Mouse (Mus musculus) heart, embryonic 13.5 days (tissue): ENCODE data around the gene Ccdc154. TPM values are rescaled to one million over a fixed set of nuclear protein-coding genes. Genes with fewer than 3 reads are reported as not detected.

Source experiments
- ATAC-seq: fragments of 200-750 bp; cut with Nextera tagmentation; 2 replicates; pipeline ENCODE4 v1.8.0; 2017; ENCODE audit warnings: moderate TSS enrichment; ENCODE audit not compliant: insufficient number of reproducible peaks, low FRiP score, low TSS enrichment; ENCODE audit errors: extremely low read depth
- H3K27ac ChIP-seq: fragments of 300-500 bp; sonication (generic); replicated peaks from 2 replicates; pipeline ENCODE4 v1.5.1; 2015; ENCODE audit warnings: moderate library complexity, mild to moderate bottlenecking, inconsistent platforms
- H3K27me3 ChIP-seq: fragments of 300-500 bp; sonication (generic); replicated peaks from 2 replicates; pipeline ENCODE4 v1.6.1; 2015; ENCODE audit warnings: mild to moderate bottlenecking, inconsistent platforms
- H3K36me3 ChIP-seq: fragments of 300-500 bp; sonication (generic); 2 replicates; pipeline ENCODE4 v1.6.1; 2015; ENCODE audit warnings: mild to moderate bottlenecking, inconsistent platforms
- H3K4me1 ChIP-seq: fragments of 300-500 bp; sonication (generic); 2 replicates; pipeline ENCODE4 v1.6.1; 2015; ENCODE audit warnings: inconsistent platforms
- H3K4me2 ChIP-seq: fragments of 300-500 bp; sonication (generic); 2 replicates; pipeline ENCODE4 v1.6.1; 2015; ENCODE audit warnings: inconsistent platforms, mild to moderate bottlenecking, moderate library complexity
- H3K4me3 ChIP-seq: fragments of 300-500 bp; sonication (generic); 2 replicates; pipeline ENCODE4 v1.5.1; 2015; ENCODE audit warnings: moderate library complexity, mild to moderate bottlenecking, inconsistent platforms
- H3K9ac ChIP-seq: fragments of 300-500 bp; sonication (generic); 2 replicates; pipeline ENCODE4 v1.6.1; 2015; ENCODE audit warnings: inconsistent platforms, mild to moderate bottlenecking, moderate library complexity
- H3K9me3 ChIP-seq: fragments of 300-500 bp; sonication (generic); 2 replicates; pipeline ENCODE4 v1.6.1; 2016; ENCODE audit warnings: inconsistent platforms
- WGBS: fragments of 180-500 bp; shearing (Covaris S2); methylation state at CpG from one replicate; pipeline ENCODE4 v1.1.7; 2015; ENCODE audit warnings: mixed read lengths; 5-methylcytosine and 5-hydroxymethylcytosine counted together
- polyA plus RNA-seq: library from polyadenylated mRNA; unstranded; fragments of >200 nt; fragmentation: Nextera tagmentation; extraction: Ambion mirVana; gene quantifications from 2 replicates; pipeline ENCODE4 v1.2.1, GENCODE M21; 2015

Gene Ccdc154
- polyA plus RNA-seq, 1 experiment from 2014 or later, result not detected

- Histone ChIP-seq H3K27ac (no peak overlapping the region), H3K4me2 (no peak overlapping the region), H3K9me3 (no peaks in the 10 kb centered on the region), H3K4me1 (peaks cover 18% of the 10 kb centered on the region), H3K27me3 (0 out of 2 replicates have a peak, but pooled peaks cover 4% of the 10 kb centered on the region), H3K9ac (no peak overlapping the region), H3K4me3 (no peak overlapping the region), H3K36me3 (peaks cover 56% of the 10 kb centered on the region)
- no peak for ATAC-seq
- 89% methylated on average over 15 of the region's 15 CpGs for WGBS
These were observed 57.4 kb downstream of the Ccdc154 start for GRCm38 (mm10) chr17:25219492-25220295.

- no peak overlapping the region for H3K27ac ChIP-seq
- H3K4me2 ChIP-seq, result no peak overlapping the region
- no peak overlapping the region; the same call in 1 of the 2 replicates for H3K9ac ChIP-seq
- no peak overlapping the region for H3K4me3 ChIP-seq
- no peak for ATAC-seq
- peaks cover 18% of the 10 kb centered on the region for H3K4me1 ChIP-seq
- H3K27me3 ChIP-seq, result 0 out of 2 replicates have a peak, but pooled peaks cover 4% of the 10 kb centered on the region
- WGBS, result 88% methylated on average over 1 of the region's 1 CpGs
- no peaks in the 10 kb centered on the region for H3K9me3 ChIP-seq
- peaks cover 49% of the 10 kb centered on the region for H3K36me3 ChIP-seq
These were observed 58.5 kb downstream of the Ccdc154 start for GRCm38 (mm10) chr17:25220746-25221145.

Other genes with a start within 250 kb of the Ccdc154 start
- 24.1 and 25.2 TPM in 2 replicates for gene Mapk8ip3, start 225.5 kb upstream of the Ccdc154 start, polyA plus RNA-seq
- gene Jpt2, start 201.8 kb upstream of the Ccdc154 start, polyA plus RNA-seq, result 122 and 123 TPM in 2 replicates
- 4.0 and 4.4 TPM in 2 replicates for gene Cramp1l, start 146.7 kb upstream of the Ccdc154 start, polyA plus RNA-seq
- gene Ift140, start 146.4 kb upstream of the Ccdc154 start, polyA plus RNA-seq, result 11.7 and 13.4 TPM in 2 replicates
- 18.0 and 19.4 TPM in 2 replicates for gene Tmem204, start 78.9 kb upstream of the Ccdc154 start, polyA plus RNA-seq
- 25.1 and 29.0 TPM in 2 replicates for gene Telo2, start 46.5 kb upstream of the Ccdc154 start, polyA plus RNA-seq
- gene Ptx4, start 41.7 kb upstream of the Ccdc154 start, polyA plus RNA-seq, result 0.11 and 0.15 TPM in 2 replicates
- 15.7 and 17.9 TPM in 2 replicates for gene Clcn7, start 29.1 kb upstream of the Ccdc154 start, polyA plus RNA-seq
- gene Gm38655, start 13.0 kb downstream of the Ccdc154 start, polyA plus RNA-seq, result 0.27 and 0.28 TPM in 2 replicates
- 22.0 and 25.2 TPM in 2 replicates for gene BC003965, start 22.1 kb downstream of the Ccdc154 start, polyA plus RNA-seq
- 4.3 and 4.5 TPM in 2 replicates for gene Unkl, start 25.9 kb downstream of the Ccdc154 start, polyA plus RNA-seq
- 27.9 and 28.2 TPM in 2 replicates for gene Gnptg, start 77.7 kb downstream of the Ccdc154 start, polyA plus RNA-seq
- gene Tsr3, start 77.7 kb downstream of the Ccdc154 start, polyA plus RNA-seq, result 27.4 and 31.7 TPM in 2 replicates
- gene Baiap3, start 93.9 kb downstream of the Ccdc154 start, polyA plus RNA-seq, result 0.57 and 0.69 TPM in 2 replicates
- 372 and 379 TPM in 2 replicates for gene Ube2i, start 112.2 kb downstream of the Ccdc154 start, polyA plus RNA-seq
- 0.16 TPM in 1 of 2 replicates, not detected in the other for gene Prss34, start 135.9 kb downstream of the Ccdc154 start, polyA plus RNA-seq
- not detected in 2 replicates for gene Prss28, start 146.2 kb downstream of the Ccdc154 start, polyA plus RNA-seq
- not detected in 2 replicates for gene Prss29, start 156.2 kb downstream of the Ccdc154 start, polyA plus RNA-seq
- gene Tpsab1, start 183.1 kb downstream of the Ccdc154 start, polyA plus RNA-seq, result not detected in 2 replicates
- not detected in 2 replicates for gene Tpsb2, start 203.8 kb downstream of the Ccdc154 start, polyA plus RNA-seq
- 0.78 TPM in 1 of 2 replicates, not detected in the other for gene Tpsg1, start 206.8 kb downstream of the Ccdc154 start, polyA plus RNA-seq